In the genomic region with DNA sequence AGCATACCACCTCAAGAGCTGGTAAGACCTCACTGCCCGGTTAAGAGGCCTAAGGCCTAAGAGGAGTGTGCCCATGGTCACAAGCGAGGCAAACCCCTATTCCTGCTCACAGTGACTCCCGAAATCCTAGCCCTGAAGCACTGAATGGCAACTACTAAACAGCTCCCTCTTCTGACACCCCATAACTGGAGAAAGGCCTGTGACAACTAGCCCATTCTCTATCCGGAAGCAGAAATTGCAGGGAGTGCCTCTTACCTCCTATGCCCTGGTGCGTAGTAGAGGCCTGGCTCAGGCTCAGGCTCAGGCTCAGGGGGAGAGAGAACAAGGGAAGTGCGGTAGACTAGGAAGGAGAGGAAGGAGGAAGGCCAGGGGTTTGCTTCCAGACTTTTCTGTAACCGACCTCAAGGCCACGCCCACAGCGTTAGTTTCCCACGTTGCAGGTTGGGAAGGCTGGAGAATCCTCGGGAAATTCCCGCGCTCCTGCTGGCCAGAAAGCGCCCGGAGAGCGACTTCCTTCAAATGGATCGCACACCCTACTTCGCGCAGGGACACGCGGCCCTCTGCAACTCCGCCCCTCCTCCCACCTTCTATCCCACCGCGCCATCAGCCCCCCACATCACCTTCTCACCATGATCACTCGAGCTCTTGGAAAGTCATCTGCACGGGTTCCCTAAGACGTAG, we compare ENCODE assay signal across 8 mouse cellular contexts. TPM values are rescaled to one million over a fixed set of nuclear protein-coding genes. Genes with fewer than 3 reads are reported as not detected.
DNase-seq lines count a peak whose midpoint lies in the region; ATAC-seq and TF ChIP-seq lines count a peak whose summit lies in the region.

No protein-coding gene starts in this region.

- H3K27ac ChIP-seq in testis, adult 2 months (ENCODE audit: control insufficient read depth, insufficient read depth, low read depth, low read length): no peak overlapping the region
- H3K27ac ChIP-seq in forebrain, embryonic 11.5 days (ENCODE audit: low read depth, low read length): no peak overlapping the region
- H3K27ac ChIP-seq in intestine, embryonic 16.5 days (ENCODE audit: low read length): no peak overlapping the region
- no peak overlapping the region for H3K27ac ChIP-seq in stomach, embryonic 15.5 days

- TF ChIP-seq POLR2A in testis, adult 2 months (IDR thresholded peaks at IDR 0.05; ENCODE audit: control insufficient read depth, low read depth, low read length): no peak

- H3K4me1 ChIP-seq in testis, adult 2 months (ENCODE audit: control insufficient read depth, insufficient read depth, low read length): peaks cover 9% of the 10 kb centered on the region
- peaks cover 8% of the 10 kb centered on the region for H3K4me1 ChIP-seq in forebrain, embryonic 11.5 days (replicated peaks; ENCODE audit: control insufficient read depth, insufficient read depth, low read length)
- peaks cover 22% of the 10 kb centered on the region for H3K4me1 ChIP-seq in intestine, embryonic 16.5 days (ENCODE audit: control insufficient read depth, insufficient read depth, low read length)
- H3K4me1 ChIP-seq in stomach, embryonic 15.5 days: peaks cover 12% of the 10 kb centered on the region; the same call in 1 of the 2 replicates

- ATAC-seq in forebrain, embryonic 11.5 days (replicated peaks; ENCODE audit: low FRiP score): no peak; the same call in 1 of the 2 replicates
- 0 out of 2 replicates have a peak, but pooled peaks have one; percentile 0 for ATAC-seq in intestine, embryonic 16.5 days
- ATAC-seq in stomach, embryonic 15.5 days (ENCODE audit: insufficient read depth, low FRiP score, low read depth): no peak

- H3K36me3 ChIP-seq in testis, adult 2 months (ENCODE audit: control insufficient read depth, insufficient read depth, low read length): no peaks in the 10 kb centered on the region
- no peaks in the 10 kb centered on the region for H3K36me3 ChIP-seq in forebrain, embryonic 11.5 days (ENCODE audit: control insufficient read depth, insufficient read depth, low read length)
- no peaks in the 10 kb centered on the region for H3K36me3 ChIP-seq in intestine, embryonic 16.5 days (ENCODE audit: control insufficient read depth, insufficient read depth, low read length)
- no peaks in the 10 kb centered on the region for H3K36me3 ChIP-seq in stomach, embryonic 15.5 days

- H3K4me3 ChIP-seq in testis, adult 2 months (ENCODE audit: control insufficient read depth, low read depth, low read length): peak overlapping the region; percentile 36; the same call in 1 of the 2 replicates
- H3K4me3 ChIP-seq in forebrain, embryonic 11.5 days (ENCODE audit: low read depth, low read length): peak overlapping the region; percentile 44
- peak overlapping the region; percentile 55 for H3K4me3 ChIP-seq in intestine, embryonic 16.5 days (ENCODE audit: low read length)
- H3K4me3 ChIP-seq in stomach, embryonic 15.5 days (replicated peaks): peak overlapping the region; percentile 53

- DNase-seq in testis, postnatal 14 days (ENCODE audit: low spot score): no peak
- no peak for DNase-seq in forebrain, embryonic 11.5 days (ENCODE audit: low spot score)
- peak; percentile 19 for DNase-seq in lung, postnatal 14 days
- no peak for DNase-seq in gastrocnemius, adult 8-10 months (ENCODE audit: low spot score in 2 of 2)
- no peak for DNase-seq in adrenal gland, postnatal 36 days

- no peak overlapping the region; the same call in 1 of the 2 replicates for H3K9ac ChIP-seq in forebrain, embryonic 11.5 days (ENCODE audit: low read length)
- H3K9ac ChIP-seq in intestine, embryonic 16.5 days (ENCODE audit: low read depth, low read length): peak overlapping the region; percentile 69
- no peak overlapping the region for H3K9ac ChIP-seq in stomach, embryonic 15.5 days

- no peaks in the 10 kb centered on the region for H3K27me3 ChIP-seq in testis, adult 2 months (ENCODE audit: control insufficient read depth, insufficient read depth, low read length)
- peaks cover 40% of the 10 kb centered on the region for H3K27me3 ChIP-seq in forebrain, embryonic 11.5 days (ENCODE audit: control insufficient read depth, insufficient read depth, low read length)
- H3K27me3 ChIP-seq in intestine, embryonic 16.5 days (replicated peaks; ENCODE audit: control insufficient read depth, insufficient read depth, low read length): peaks cover 31% of the 10 kb centered on the region
- peaks cover 51% of the 10 kb centered on the region for H3K27me3 ChIP-seq in stomach, embryonic 15.5 days (replicated peaks)

- no peaks in the 10 kb centered on the region for H3K9me3 ChIP-seq in forebrain, embryonic 11.5 days (ENCODE audit: control insufficient read depth, low read length)
- H3K9me3 ChIP-seq in intestine, embryonic 16.5 days (ENCODE audit: control insufficient read depth, low read length): no peaks in the 10 kb centered on the region
- no peaks in the 10 kb centered on the region for H3K9me3 ChIP-seq in stomach, embryonic 15.5 days

- 13% methylated on average over 27 of the region's 27 CpGs for WGBS in forebrain, embryonic 11.5 days
- 15% methylated on average over 27 of the region's 27 CpGs for WGBS in intestine, embryonic 16.5 days
- WGBS in stomach, embryonic 15.5 days: 13% methylated on average over 27 of the region's 27 CpGs

- no peak for TF ChIP-seq CTCF in testis, adult 2 months (IDR thresholded peaks at IDR 0.05; ENCODE audit: control insufficient read depth, insufficient read depth, insufficient replicate concordance, low read depth, low read length)

- H3K4me2 ChIP-seq in forebrain, embryonic 11.5 days (ENCODE audit: low read depth, low read length, severe bottlenecking): peak overlapping the region; percentile 81
- peak overlapping the region; percentile 75 for H3K4me2 ChIP-seq in intestine, embryonic 16.5 days (ENCODE audit: low read depth, low read length)
- peak overlapping the region; percentile 100 for H3K4me2 ChIP-seq in stomach, embryonic 15.5 days

RNA-seq across cellular contexts. Expression of gene Lyzl4, which starts 0.5 kb away (rescaled TPM):
- polyA plus RNA-seq in testis, adult 2 months (2012; rRNA removed): 136 and 145 TPM in 2 replicates
- not detected in 2 replicates for polyA plus RNA-seq in forebrain, embryonic 11.5 days (2014; fragmentation: Nextera tagmentation; extraction: Ambion mirVana)
- not detected in 2 replicates for polyA plus RNA-seq in intestine, embryonic 16.5 days (2015; fragmentation: Nextera tagmentation; extraction: Ambion mirVana)
- 0.17 and 0.23 TPM in 2 replicates for polyA plus RNA-seq in stomach, embryonic 15.5 days (2015; fragmentation: Nextera tagmentation; extraction: Ambion mirVana)
- total RNA-seq in gastrocnemius, adult 8-10 months (2022): not detected
- total RNA-seq in adrenal gland, postnatal 36 days (2021): not detected

RNA-seq across cellular contexts. Expression of gene Vipr1, which starts 1.1 kb away (rescaled TPM):
- 0.42 and 0.96 TPM in 2 replicates for polyA plus RNA-seq in testis, adult 2 months (2012; rRNA removed)
- polyA plus RNA-seq in forebrain, embryonic 11.5 days (2014; fragmentation: Nextera tagmentation; extraction: Ambion mirVana): 0.59 and 0.76 TPM in 2 replicates
- polyA plus RNA-seq in intestine, embryonic 16.5 days (2015; fragmentation: Nextera tagmentation; extraction: Ambion mirVana): 6.8 and 8.9 TPM in 2 replicates
- 1.6 and 2.6 TPM in 2 replicates for polyA plus RNA-seq in stomach, embryonic 15.5 days (2015; fragmentation: Nextera tagmentation; extraction: Ambion mirVana)
- total RNA-seq in gastrocnemius, adult 8-10 months (2022): 1 to 10 TPM in 3 of 4 experiments, under 1 TPM in 1; 0.96 to 2.0 (median 1.2) TPM
- total RNA-seq in adrenal gland, postnatal 36 days (2021): under 1 TPM; 0.26 to 0.40 TPM

Comparison
In these comparisons a context has a peak if more than half of its experiments do, and no peak if none do; other contexts are left out.
1. RNA of gene Lyzl4, which starts 0.5 kb away (polyA plus RNA-seq): 136 to 145 TPM in testis, adult 2 months; 0.17 to 0.23 TPM in stomach, embryonic 15.5 days, not detected in forebrain, embryonic 11.5 days and not detected in intestine, embryonic 16.5 days; every median in the first group is over 100 times any median in the second.
2. Peak in every context shown above with its lines, with median percentiles within 50 percentile points of each other: H3K4me3 ChIP-seq and H3K4me2 ChIP-seq.